Mouse (Mus musculus) MEL (cell line): ENCODE data around the gene Cab39. TPM values are rescaled to one million over a fixed set of nuclear protein-coding genes. Genes with fewer than 3 reads are reported as not detected.

Source experiments
- DNase-seq: peaks from one replicate; pipeline ENCODE4 v3.0.0; 2011; ENCODE audit warnings: low read depth, low spot score
- H3K27ac ChIP-seq: 2 replicates; pipeline ENCODE4 v1.5.1; 2012; ENCODE audit warnings: low read depth, mild to moderate bottlenecking, control low read depth, low read length, moderate library complexity; ENCODE audit not compliant: control insufficient read depth
- H3K27me3 ChIP-seq, 2 experiments: fragments of 150-350 bp in 1 of 2; sonication (generic) in 1 of 2; 2 replicates each; pipeline ENCODE4 v1.6.1; 2012; ENCODE audit warnings: low read length in 2 of 2, mild to moderate bottlenecking in 2 of 2, improper control_type of control experiment in 1 of 2, moderate library complexity in 1 of 2; ENCODE audit not compliant: insufficient read depth in 2 of 2, control insufficient read depth in 1 of 2
- H3K36me3 ChIP-seq, 2 experiments: 2 replicates each; pipeline ENCODE4 v1.6.1; 2012 to 2014; ENCODE audit warnings: low read length in 2 of 2, improper control_type of control experiment in 1 of 2, inconsistent platforms in 1 of 2, mild to moderate bottlenecking in 1 of 2; ENCODE audit not compliant: insufficient read depth in 2 of 2, control insufficient read depth in 1 of 2
- H3K4me1 ChIP-seq, 2 experiments: fragments of 150-350 bp in 1 of 2; sonication (generic) in 1 of 2; 2 replicates each; pipeline ENCODE4 v1.6.1; 2012; ENCODE audit warnings: low read length in 2 of 2, improper control_type of control experiment in 1 of 2, mild to moderate bottlenecking in 1 of 2; ENCODE audit not compliant: insufficient read depth in 2 of 2, control insufficient read depth in 1 of 2
- H3K4me3 ChIP-seq, 2 experiments: fragments of 150-350 bp in 1 of 2; sonication (generic) in 1 of 2; 2 replicates each; pipeline ENCODE4 v1.5.1; 2012; ENCODE audit warnings: low read depth in 2 of 2, low read length in 2 of 2, mild to moderate bottlenecking in 2 of 2, moderate library complexity in 2 of 2, control low read depth in 1 of 2, improper control_type of control experiment in 1 of 2; ENCODE audit not compliant: control insufficient read depth in 1 of 2, insufficient read depth in 1 of 2
- H3K79me2 ChIP-seq: 2 replicates; pipeline ENCODE4 v1.6.1; 2012; ENCODE audit warnings: mild to moderate bottlenecking, low read length, moderate library complexity; ENCODE audit not compliant: control insufficient read depth, poor library complexity, insufficient read depth
- H3K9ac ChIP-seq: 2 replicates; pipeline ENCODE4 v1.6.1; 2012; ENCODE audit warnings: low read depth, mild to moderate bottlenecking, control low read depth, low read length, moderate library complexity; ENCODE audit not compliant: control insufficient read depth, poor library complexity, severe bottlenecking
- H3K9me3 ChIP-seq: fragments of 150-350 bp; sonication (generic); replicated peaks from 2 replicates; pipeline ENCODE4 v1.6.1; 2012; ENCODE audit warnings: mild to moderate bottlenecking, low read length, improper control_type of control experiment, moderate library complexity; ENCODE audit not compliant: insufficient read depth
- CTCF ChIP-seq, 3 experiments: IDR thresholded peaks in 2 of 3; conservative IDR thresholded peaks in 1 of 3; 2 replicates each; pipeline ENCODE4 v1.5.1; 2011 to 2012; ENCODE audit warnings: low read length in 3 of 3, low read depth in 2 of 3, mild to moderate bottlenecking in 2 of 3, improper control_type of control experiment in 1 of 3, inconsistent platforms in 1 of 3, mixed read lengths in 1 of 3, moderate library complexity in 1 of 3; ENCODE audit not compliant: control insufficient read depth in 1 of 3, insufficient read depth in 1 of 3, poor library complexity in 1 of 3, severe bottlenecking in 1 of 3
- ELF1 ChIP-seq: IDR thresholded peaks from 2 replicates; pipeline ENCODE4 v1.6.1; 2014; ENCODE audit warnings: low read depth, mild to moderate bottlenecking, inconsistent platforms, low read length, improper control_type of control experiment, moderate library complexity
- MEF2A ChIP-seq: IDR thresholded peaks from 2 replicates; pipeline ENCODE4 v1.6.1; 2014; ENCODE audit warnings: low read depth, mild to moderate bottlenecking, inconsistent platforms, low read length, improper control_type of control experiment; ENCODE audit not compliant: poor library complexity, insufficient replicate concordance, severe bottlenecking; ENCODE audit errors: extremely low read depth
- NRF1 ChIP-seq: IDR thresholded peaks from 2 replicates; pipeline ENCODE4 v1.6.1; 2014; ENCODE audit warnings: low read depth, mild to moderate bottlenecking, inconsistent platforms, low read length, improper control_type of control experiment, moderate library complexity; ENCODE audit not compliant: poor library complexity, insufficient read depth, severe bottlenecking
- POLR2A ChIP-seq, 2 experiments: IDR thresholded peaks; 2 replicates each; pipeline ENCODE4 v1.6.1; 2011 to 2012; ENCODE audit warnings: low read length in 2 of 2, mild to moderate bottlenecking in 2 of 2, control low read depth in 1 of 2, improper control_type of control experiment in 1 of 2, low read depth in 1 of 2, moderate library complexity in 1 of 2; ENCODE audit not compliant: control insufficient read depth in 1 of 2, insufficient read depth in 1 of 2, poor library complexity in 1 of 2
- POLR2AphosphoS5 ChIP-seq: IDR thresholded peaks from 2 replicates; pipeline ENCODE4 v1.6.1; 2012; ENCODE audit warnings: low read depth, borderline replicate concordance, mild to moderate bottlenecking, inconsistent platforms, low read length, moderate library complexity, mixed read lengths
- SMC3 ChIP-seq: IDR thresholded peaks from 2 replicates; pipeline ENCODE4 v1.6.1; 2011; ENCODE audit warnings: low read depth, low read length, improper control_type of control experiment
- TCF12 ChIP-seq: IDR thresholded peaks from 2 replicates; pipeline ENCODE4 v1.6.1; 2014; ENCODE audit warnings: low read depth, mild to moderate bottlenecking, inconsistent platforms, low read length, improper control_type of control experiment, moderate library complexity
- ZNF384 ChIP-seq: IDR thresholded peaks from 2 replicates; pipeline ENCODE4 v1.6.1; 2012; ENCODE audit warnings: low read depth, mild to moderate bottlenecking, inconsistent platforms, low read length, improper control_type of control experiment
- polyA plus RNA-seq, 2 experiments: library from polyadenylated mRNA; stranded (reverse) in 1 of 2; unstranded in 1 of 2; fragments of >175 nt in 1 of 2; fragments of >200 nt in 1 of 2; gene quantifications; 2 replicates each; pipeline versions ENCODE4 v1.2.1 to v1.2.4; 2012; ENCODE audit warnings: low replicate concordance in 2 of 2, low read depth in 1 of 2; ENCODE audit not compliant: insufficient read length in 2 of 2, insufficient read depth in 1 of 2, missing spikeins in 1 of 2
- total RNA-seq: library from RNA; depleted of rRNA; stranded (reverse); fragments of 300-350 nt; gene quantifications from 2 replicates; pipeline ENCODE4 v1.2.3, GENCODE M21; 2012

Gene Cab39
- total and polyA plus RNA-seq, 3 experiments = 66.5 to 144 (median 68.7) TPM

DNA sequence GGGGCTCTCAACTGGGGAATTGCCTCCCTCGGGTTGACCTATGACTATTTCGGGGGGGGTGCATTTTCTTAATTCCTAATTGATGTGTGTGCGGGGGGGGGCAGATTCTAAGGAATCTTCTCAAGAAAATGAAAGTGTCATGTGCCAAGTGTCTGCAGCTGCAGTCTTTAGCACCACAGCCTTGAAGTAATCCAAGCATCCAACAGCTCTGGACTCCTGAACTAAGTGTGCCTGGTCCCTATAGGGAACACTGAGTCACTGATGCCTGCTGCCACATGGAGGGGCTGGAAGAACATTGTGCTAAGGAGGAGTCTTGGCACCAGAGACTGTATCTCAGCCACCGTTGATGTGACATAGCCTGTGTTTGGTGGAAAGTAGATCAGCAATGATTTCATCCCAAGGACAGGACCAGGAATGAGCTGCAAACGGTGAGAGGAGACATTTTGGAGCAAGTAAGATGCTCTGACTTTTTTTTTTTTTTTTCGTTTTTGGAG is 64.1 kb downstream of the Cab39 start:
- Histone ChIP-seq H3K79me2 (no peaks in the 10 kb centered on the region), H3K9ac (no peak overlapping the region), H3K4me1 (peaks cover 5 to 10% of the 10 kb centered on the region in 2 experiments), H3K9me3 (no peaks in the 10 kb centered on the region)
- TF ChIP-seq MEF2A = no peak
- TF ChIP-seq, all 39 proteins: peak for 0
- Histone ChIP-seq H3K27ac (no peak overlapping the region), H3K4me3 (no peak overlapping the region), H3K27me3 (no peaks in the 10 kb centered on the region), H3K36me3 (peaks cover 0 to 9% of the 10 kb centered on the region in 2 experiments; a peak in 2 of 4 replicates)
- DNase-seq = no peak

GRCm38 (mm10) chr1:85864383-85864782 is 71.1 kb downstream of the Cab39 start:
- Histone ChIP-seq H3K4me1 (no peaks in the 10 kb centered on the region), H3K9ac (no peak overlapping the region), H3K27ac (no peak overlapping the region), H3K4me3 (no peak overlapping the region), H3K36me3 (no peaks in the 10 kb centered on the region), H3K79me2 (no peaks in the 10 kb centered on the region), H3K9me3 (no peaks in the 10 kb centered on the region), H3K27me3 (no peaks in the 10 kb centered on the region)
- TF ChIP-seq NRF1 = no peak
- no peak for TF ChIP-seq TCF12
- TF ChIP-seq CTCF (IDR thresholded peaks at IDR 0.05 in 2 of 3, conservative IDR thresholded peaks at IDR 0.05 in 1 of 3; ENCODE audit: control insufficient read depth in 1 of 3, insufficient read depth in 1 of 3, low read depth in 2 of 3, low read length in 3 of 3, poor library complexity in 1 of 3, severe bottlenecking in 1 of 3) = no peak
- TF ChIP-seq MEF2A = no peak
- no peak for TF ChIP-seq POLR2A (IDR thresholded peaks at IDR 0.05; ENCODE audit: control insufficient read depth in 1 of 2, insufficient read depth in 1 of 2, low read depth in 1 of 2, low read length in 2 of 2, poor library complexity in 1 of 2)
- TF ChIP-seq ELF1 = no peak
- no peak for TF ChIP-seq SMC3
- no peak for TF ChIP-seq ZNF384
- TF ChIP-seq POLR2AphosphoS5 = no peak
- no peak for DNase-seq

DNA sequence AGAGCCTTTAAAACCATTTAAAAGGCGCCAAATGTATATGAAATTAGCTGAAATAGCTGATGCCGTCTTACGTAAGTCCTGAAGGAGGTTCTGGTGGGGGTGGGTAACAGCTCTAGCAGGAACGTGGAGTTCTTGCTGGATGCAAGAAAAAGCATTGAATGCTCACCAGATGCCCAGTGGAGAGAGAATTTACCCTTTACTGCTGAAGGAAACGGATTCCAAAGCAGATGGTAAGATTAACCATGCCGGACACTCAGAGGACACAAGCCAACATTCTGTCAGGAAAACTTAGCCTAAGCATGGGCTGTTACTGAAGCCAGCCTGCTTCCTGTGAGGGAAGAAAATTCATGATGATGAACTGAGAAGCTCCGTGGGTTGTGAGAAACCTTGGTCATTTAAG is 76.8 kb downstream of the Cab39 start:
- no peak for DNase-seq
- Histone ChIP-seq H3K9me3 (no peaks in the 10 kb centered on the region), H3K36me3 (no peaks in the 10 kb centered on the region), H3K4me1 (no peaks in the 10 kb centered on the region), H3K79me2 (no peaks in the 10 kb centered on the region), H3K9ac (no peak overlapping the region), H3K27me3 (no peaks in the 10 kb centered on the region), H3K27ac (no peak overlapping the region), H3K4me3 (no peak overlapping the region)
- TF ChIP-seq ZNF384 = no peak
